Mouse (Mus musculus) brain, adult 2 months (tissue): Measurements from ENCODE around the gene Zfp94.
A peak's percentile ranks its signal among the peaks of the same experiment; 100 is the strongest.
"Not testable (repeated sequence)": the region's sequence is repeated elsewhere in the genome, so short reads cannot be mapped to it uniquely, and the experiment has no call there.

Source experiments
- DNase-seq: peaks from one replicate; pipeline ENCODE4 v3.0.0; 2011; ENCODE audit warnings: low read depth, low spot score

The Zfp94 gene

DNA sequence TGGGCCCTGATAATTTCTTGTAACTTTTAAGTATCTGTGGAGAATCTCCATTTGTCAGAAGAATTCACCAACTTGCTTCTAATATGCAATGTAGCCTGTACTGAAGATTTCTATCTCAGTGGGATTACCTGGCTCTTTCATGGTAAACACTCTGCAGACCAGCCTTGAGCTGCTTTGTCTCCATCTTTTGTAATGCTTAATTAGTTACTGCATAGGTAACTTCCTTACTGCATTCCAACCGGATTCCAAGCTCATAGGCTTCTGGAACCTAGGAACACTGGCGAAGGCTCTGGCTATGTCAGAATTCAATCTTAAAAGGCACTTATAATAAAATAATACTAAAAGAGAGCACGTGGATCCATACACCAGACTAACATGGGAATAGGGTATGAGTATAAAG, 37.7 kb downstream of the Zfp94 start:
- not testable (repeated sequence) for DNase-seq

DNA sequence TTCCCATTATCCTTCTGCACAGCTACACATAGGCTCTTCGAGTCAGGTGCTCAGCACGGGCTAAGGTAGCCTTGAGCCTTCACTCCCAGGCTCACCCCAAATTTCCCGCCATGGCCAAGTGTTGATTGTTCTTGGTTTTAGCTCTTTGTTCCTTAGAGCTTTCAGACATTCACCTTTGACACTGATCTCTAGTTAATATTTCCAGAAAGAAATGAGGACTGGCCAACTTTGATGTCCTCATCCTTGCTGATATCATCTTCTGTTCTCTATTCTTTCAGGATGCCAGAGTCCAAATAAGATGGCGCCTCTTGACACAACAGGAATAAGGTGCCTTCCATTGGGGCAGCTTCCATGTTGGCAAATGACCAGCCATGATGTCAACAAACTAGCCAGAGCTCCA, 42.0 kb downstream of the Zfp94 start:
- no peak for DNase-seq

DNA sequence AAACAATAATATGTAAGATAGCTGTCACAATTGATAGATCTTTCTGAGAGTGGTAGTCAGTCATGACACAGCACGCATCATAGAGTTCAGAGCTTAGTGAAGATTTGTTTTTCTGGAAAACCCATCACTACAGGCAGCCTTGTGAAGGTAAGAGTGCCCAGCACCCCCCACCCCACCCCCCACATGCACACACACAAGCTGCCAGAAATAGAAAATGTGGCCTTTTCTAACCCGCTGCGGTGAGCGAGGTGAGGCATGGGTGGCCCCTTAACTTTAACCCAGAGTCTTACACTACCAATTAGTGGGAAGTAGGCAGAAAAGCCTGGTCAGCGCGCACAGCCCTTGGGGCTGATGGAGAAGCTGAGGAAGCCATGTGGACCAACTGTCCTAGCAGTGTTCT, 45.3 kb downstream of the Zfp94 start:
- no peak for DNase-seq

- peak; percentile 98 for DNase-seq
Observed at GRCm38 (mm10) chr7:24270288-24270672, 46.2 kb downstream of the Zfp94 start, which contains the start of gene Zfp93. TSS of gene Zfp93 (plus strand) at chr7:24270420.

DNA sequence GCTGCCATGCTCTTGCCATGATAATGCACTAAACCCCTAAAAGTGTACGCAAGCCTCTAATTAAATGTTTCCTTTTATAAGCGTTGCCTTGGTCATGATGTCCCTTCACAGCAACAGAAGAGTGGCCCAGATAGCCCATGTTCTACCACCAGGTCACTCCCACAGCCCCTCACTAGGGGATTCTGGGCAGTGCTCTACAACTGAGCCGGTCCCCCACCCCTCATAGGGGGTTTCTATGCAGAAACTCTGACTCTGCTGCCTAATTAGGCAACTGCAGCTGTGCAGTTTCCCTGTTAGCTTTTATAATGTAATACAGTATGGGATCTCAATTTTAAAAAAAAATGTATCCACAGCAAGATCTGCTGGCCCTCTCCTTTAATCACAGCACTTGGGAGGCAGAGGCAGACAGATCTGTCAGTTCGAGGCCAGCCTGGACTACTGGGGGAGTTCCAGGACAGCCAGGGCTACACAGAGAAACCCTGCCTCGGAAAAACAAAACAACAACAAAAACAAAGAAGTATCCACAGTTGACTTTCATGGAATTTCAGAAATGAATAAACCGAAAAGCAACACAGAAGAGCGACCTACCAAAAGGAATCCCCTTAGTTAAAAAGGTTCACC, 46.7 kb downstream of the Zfp94 start:
- no peak for DNase-seq

DNA sequence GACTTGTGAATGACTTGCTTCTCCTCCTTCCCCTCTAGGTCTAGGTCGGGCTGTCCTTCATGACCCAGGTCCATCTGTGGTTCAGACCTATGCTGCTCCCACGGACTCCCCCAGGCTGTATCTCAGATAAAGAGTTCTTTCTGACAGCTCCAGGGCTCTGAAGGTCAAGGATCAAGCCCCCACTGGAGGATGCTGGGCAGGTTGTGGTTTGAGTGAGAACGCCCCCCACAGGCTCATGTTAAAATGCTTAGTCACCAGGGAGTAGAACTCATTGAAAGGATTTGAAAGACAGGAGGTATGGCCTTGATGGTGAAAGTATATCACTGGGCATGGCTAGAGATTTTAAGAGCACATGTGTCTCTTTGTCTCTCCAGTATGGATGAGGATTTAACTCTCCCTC, 47.2 kb downstream of the Zfp94 start:
- DNase-seq: no peak

- DNase-seq: peak; percentile 39
Observed at GRCm38 (mm10) chr7:24268176-24269155, 48.0 kb downstream of the Zfp94 start.

DNA sequence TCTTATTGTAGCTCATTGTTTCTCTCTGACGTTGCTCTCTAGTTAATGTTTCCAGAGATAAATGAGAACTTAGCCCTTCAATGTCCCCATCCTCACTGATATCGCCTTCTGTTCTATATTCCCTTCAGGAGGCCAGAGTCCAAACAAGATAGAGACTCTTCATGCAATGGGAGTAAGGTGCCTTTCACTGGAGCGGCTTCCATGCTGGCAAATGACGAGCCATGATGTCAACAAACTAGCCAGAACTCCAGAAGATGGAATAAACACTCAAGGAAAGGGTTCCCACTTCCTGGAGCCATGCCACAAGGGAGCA, 56.5 kb downstream of the Zfp94 start:
- DNase-seq: no peak

DNA sequence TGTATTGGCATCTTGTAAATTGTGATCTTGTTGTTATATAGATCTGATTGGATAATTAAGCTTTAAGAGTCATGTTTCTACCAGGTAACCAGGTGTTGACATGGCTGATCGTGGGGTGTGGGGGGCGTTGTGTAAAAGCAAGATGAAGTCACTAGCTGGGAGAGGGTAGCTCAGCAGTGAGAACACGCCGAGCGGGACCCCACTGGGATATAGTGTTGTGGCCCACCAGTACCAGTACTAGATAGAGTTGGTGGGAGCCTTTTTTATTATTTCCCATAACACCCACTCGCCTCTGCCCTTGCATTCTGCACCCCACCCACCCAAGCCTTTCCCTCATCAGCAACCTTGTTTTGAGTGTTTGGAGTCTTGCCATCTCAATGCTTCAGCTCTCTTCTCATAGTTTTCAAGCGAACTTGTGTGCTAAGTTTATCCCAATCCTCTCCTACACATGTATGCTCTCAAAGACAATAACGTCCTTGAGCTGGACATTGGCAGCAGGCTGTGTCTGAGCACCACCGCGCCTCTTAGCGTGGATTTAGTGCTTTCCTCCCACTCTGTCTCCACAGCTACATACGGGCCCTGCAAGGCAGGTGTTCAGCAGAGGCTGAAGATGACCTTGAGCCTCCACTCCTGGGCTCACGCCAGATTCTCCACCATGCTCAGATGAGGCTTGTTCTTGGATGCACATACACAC, 57.0 kb downstream of the Zfp94 start:
- peak; percentile 19 for DNase-seq

- DNase-seq: peak; percentile 99
Observed at GRCm38 (mm10) chr7:24254633-24255474, 61.6 kb downstream of the Zfp94 start, which contains the start of gene Zfp108. TSS of gene Zfp108 (plus strand) at chr7:24254794.

GRCm38 (mm10) chr7:24253779-24254615, 62.5 kb downstream of the Zfp94 start:
- no peak for DNase-seq
